Mouse (Mus musculus) kidney, postnatal 36 days (tissue): ENCODE data around the gene Brd2.
A peak's percentile ranks its signal among the peaks of the same experiment; 100 is the strongest.

Experiments
- DNase-seq, 2 experiments: peaks; one replicate each; pipeline ENCODE4 v3.0.0; 2021 to 2022; ENCODE audit warnings: mixed read lengths in 2 of 2

The Brd2 gene

GRCm38 (mm10) chr17:34131911-34132310 lies 9.5 kb upstream of the Brd2 start:
- no peak for DNase-seq

GRCm38 (mm10) chr17:34130073-34130947 lies 7.9 kb upstream of the Brd2 start:
- no peak for DNase-seq

- DNase-seq = no peak
Observed at GRCm38 (mm10) chr17:34128944-34129791, 6.7 kb upstream of the Brd2 start.

DNA sequence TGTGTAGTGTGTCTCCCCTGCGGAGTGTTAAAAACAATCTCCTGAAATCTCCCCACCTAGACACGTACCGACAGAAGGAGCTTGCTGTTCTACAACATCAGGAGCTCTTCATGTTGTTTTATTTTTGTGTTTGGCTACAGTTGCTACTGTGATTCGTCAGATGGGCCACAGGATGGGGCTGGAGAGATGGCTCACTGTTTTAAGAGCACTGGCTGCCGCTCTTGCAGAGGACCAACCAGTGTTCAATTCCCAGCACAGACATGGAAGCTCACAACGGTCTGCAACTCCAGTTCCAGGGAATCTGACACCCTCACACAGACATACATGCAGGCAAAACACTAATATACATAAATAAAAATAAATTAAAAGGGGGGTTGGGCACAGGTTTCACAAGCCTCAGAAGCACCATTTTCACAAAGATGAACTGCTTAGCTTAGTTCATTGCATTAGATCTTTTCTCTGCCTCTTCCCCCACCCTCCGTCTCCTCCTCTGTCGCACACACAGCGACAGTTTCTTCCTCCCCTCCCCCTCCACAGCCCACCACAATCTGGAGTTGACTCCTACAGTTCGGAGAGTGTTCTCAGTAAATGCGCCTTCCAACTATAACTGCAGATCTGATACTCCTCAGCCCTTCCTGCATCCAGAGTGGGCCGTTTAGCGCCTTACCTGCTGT lies 6.0 kb upstream of the Brd2 start:
- no peak for DNase-seq

DNA sequence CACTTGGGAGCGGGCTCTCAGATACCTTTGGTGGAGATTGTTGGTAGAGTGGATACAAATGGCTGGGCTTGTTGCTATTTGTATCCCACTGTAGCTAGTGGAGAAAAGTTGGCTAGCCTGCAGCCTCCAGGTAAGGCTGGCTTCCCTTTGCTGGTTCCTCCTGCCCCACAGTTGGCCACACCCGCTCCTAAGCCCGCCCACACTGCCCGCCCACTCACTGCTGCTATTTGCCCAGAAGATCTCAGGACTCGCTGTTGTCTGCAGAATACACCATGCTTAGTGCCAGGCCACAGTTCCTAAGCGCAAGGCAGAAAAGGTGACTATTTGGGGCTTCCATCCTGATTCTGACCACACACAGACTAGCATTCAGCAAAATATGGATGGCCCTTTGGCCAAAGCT lies 5.0 kb upstream of the Brd2 start:
- peak; percentile 83 to 88 for DNase-seq

- DNase-seq = peak in 1 of 2 experiments; percentile 35
Observed at GRCm38 (mm10) chr17:34126826-34127420, 4.5 kb upstream of the Brd2 start.

- DNase-seq = peak in 1 of 2 experiments; percentile 42
Observed at GRCm38 (mm10) chr17:34124649-34125048, 2.2 kb upstream of the Brd2 start.

GRCm38 (mm10) chr17:34123518-34123917 lies 1.1 kb upstream of the Brd2 start:
- no peak for DNase-seq

DNA sequence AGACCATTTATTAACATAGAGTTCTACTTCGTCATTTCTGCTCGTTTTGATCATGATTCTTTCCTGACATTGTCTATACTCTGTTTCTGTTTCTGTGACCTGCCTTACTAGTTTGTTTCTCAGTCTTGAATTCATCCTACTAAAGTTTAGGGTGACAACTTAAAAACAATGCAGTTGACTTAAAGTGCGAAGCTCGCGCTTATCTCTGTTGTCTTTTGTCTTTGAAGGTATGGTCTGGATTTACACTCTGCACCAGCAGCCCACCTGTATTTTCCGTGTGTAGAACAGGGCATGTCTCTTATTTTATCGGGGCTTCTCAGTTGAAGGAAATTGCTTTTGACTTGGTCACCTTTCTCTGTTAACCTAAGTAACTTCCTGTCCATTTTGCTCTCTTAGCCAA lies 677 bp upstream of the Brd2 start:
- DNase-seq = no peak

DNA sequence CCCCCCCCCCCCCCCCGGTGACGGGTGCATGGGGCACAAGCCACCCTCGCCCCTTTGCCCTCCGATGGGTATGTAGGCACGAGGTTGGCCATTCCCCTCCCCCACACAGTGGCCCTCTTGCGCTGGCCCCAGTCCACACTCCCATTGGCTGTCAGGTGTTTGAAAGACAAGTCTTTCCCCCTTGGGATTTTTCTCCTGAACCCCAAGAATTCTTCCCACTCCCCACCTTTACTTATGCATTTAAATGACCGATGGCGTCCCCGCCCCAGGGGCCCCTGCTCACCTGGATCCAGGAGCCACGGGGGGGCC lies 601 bp downstream of the Brd2 start:
- DNase-seq = peak; percentile 79 to 85

GRCm38 (mm10) chr17:34121172-34121878 lies 1.1 kb downstream of the Brd2 start:
- peak; percentile 90 to 93 for DNase-seq

DNA sequence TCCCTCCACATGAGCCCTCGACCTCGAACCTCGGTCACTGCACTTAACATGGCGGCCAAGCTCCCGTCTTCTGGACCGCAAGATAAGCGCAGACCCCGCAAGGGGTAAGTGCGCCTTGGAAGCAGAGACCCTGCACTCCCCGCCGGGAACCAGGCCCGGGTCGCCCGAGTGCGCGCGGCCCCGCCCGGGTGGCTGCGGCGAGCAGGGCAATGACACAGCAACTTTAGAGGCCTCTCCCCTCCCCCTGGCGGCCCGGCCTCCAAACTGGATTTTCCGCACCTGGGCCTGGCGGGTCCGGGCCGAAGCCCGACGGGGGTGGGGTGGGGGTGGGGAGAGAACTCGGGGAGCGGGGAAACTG lies 1.6 kb downstream of the Brd2 start:
- DNase-seq = peak; percentile 92 to 95

DNA sequence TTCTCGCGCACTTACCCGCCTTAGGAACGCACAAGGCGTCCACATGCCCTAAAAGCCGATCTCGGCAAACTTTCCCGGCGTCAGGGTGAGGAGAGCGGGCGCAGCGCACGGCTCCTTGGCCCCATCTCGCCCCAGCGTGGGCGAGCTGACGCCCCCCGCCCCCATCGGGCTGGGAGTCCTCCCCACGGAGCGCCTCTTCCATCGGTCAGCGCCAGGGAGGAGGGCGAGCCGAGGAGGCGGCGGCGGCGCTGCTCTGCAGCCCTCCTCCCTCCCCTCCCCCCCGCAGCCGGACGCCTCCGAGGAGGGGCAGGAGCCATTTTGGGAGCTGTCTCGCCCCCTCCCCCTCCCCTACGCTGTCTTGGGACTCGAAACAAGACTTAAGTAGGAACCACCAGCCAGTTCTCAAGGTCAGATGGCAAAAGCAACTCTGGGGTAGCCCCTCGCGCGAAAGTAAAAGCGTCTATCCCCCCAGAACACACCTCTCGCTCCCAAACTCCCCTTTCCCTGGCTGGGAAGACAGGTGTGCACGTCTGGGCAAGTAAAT lies 2.2 kb downstream of the Brd2 start:
- DNase-seq = peak; percentile 92 to 95

GRCm38 (mm10) chr17:34119249-34120179 lies 2.9 kb downstream of the Brd2 start, which contains the start of gene H2-DMa:
Gene H2-DMa (plus strand): TSS chr17:34119541.
- DNase-seq = peak; percentile 99

DNA sequence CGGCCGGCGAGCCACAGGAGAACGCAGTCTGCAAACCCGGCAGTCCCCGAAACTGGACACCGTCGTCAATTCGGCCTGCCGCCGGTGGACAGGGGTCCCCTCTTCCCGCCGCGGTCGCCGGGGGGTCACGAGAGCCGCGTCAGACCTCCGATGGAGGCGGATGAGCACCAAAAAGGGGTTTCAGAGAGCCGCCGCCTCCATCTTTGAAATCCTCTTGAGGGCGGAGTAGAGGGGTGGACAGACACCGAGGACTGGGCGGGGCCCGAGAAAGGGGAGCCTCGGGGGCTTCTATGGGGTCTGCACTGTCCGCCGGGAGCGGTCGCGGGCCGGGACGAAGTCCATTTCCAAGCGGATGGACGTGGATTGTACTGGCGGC lies 3.6 kb downstream of the Brd2 start:
- no peak for DNase-seq

- DNase-seq = peak in 1 of 2 experiments; percentile 56
Observed at GRCm38 (mm10) chr17:34118113-34118872, 4.1 kb downstream of the Brd2 start.

DNA sequence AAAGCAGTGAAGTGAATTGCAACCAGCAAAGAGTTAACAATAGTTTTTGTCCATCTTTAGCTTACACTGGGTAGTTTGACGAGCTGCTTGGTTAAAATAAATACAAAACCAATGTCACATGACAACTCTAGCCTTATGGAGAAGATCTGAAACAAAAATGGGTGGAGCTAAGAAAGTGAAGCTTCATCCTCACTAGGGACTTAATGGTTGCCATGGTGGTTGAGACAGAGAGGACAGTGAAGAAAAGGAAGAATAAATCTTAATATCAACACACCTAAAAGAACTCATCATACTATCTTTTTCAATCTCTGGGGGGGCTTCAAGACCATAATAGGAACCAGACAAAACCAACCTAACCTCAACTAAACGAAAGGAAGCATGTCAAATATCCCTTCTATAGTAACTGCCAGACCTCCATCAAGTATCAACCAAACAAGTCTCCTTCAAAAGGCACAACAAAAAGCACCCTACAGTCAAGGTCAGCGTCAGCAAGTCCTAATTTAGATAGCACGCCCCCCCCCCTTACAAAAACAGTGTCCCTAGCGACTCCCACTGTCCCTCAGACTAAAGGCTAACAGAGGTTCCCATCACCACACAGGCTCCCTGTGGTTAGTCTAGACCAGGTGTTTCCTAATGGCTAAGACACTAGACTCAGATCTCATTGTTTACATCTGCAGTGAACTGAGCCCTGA lies 4.9 kb downstream of the Brd2 start:
- no peak for DNase-seq

- DNase-seq = no peak
Observed at GRCm38 (mm10) chr17:34116736-34117370, 5.6 kb downstream of the Brd2 start.

- no peak for DNase-seq
Observed at GRCm38 (mm10) chr17:34114114-34114513, 8.3 kb downstream of the Brd2 start.
